Mouse (Mus musculus) urinary bladder, postnatal 36 days (tissue): ENCODE results near the gene Bfsp1.

Experiments
- DNase-seq, 2 experiments: peaks; one replicate each; pipeline ENCODE4 v3.0.0; 2022; ENCODE audit warnings: low spot score in 2 of 2, mixed read lengths in 1 of 2

The Bfsp1 gene

GRCm38 (mm10) chr2:143862484-143863231, at the start of gene Bfsp1:
Bfsp1 (minus strand) TSS chr2:143863173.
- DNase-seq, result peak; percentile 23 to 57

GRCm38 (mm10) chr2:143912199-143912598, 49.2 kb upstream of the Bfsp1 start:
- DNase-seq, result no peak

GRCm38 (mm10) chr2:143909230-143909629, 46.3 kb upstream of the Bfsp1 start:
- DNase-seq, result no peak

GRCm38 (mm10) chr2:143904896-143905295, 41.9 kb upstream of the Bfsp1 start:
- DNase-seq, result no peak

DNA sequence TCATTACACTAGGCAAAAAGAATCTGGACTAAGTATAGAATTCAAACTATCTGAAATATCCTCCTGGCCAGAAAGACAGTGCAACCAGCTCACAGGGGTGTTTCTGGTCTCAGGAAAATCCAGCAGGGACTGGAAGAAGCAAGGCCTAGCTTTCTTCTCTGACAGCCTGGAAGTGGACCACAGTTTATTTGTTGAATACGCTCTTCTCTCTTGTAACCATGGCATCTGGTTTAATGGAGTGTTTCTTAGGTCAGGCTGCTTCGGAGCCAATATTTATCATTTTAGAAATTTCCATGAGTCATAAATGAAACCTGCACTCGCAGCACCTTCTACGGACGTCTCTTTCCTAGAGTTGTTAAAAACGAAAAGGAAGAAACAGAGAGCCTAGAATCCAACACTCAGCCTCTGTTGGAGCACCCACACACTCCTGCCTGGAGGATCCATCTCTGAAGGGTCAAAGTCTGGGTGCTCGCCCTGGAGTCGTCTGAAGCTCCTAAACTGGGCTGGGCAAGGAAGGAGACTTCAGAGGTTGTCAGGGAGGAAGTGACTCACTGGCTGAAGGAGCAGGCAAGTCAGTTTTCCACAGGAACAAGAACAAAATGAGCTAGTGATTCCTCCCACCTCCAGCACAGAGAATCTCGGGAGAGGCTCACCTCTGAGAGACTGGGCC, 40.5 kb upstream of the Bfsp1 start:
- DNase-seq, result peak in 1 of 2 experiments; percentile 37

DNA sequence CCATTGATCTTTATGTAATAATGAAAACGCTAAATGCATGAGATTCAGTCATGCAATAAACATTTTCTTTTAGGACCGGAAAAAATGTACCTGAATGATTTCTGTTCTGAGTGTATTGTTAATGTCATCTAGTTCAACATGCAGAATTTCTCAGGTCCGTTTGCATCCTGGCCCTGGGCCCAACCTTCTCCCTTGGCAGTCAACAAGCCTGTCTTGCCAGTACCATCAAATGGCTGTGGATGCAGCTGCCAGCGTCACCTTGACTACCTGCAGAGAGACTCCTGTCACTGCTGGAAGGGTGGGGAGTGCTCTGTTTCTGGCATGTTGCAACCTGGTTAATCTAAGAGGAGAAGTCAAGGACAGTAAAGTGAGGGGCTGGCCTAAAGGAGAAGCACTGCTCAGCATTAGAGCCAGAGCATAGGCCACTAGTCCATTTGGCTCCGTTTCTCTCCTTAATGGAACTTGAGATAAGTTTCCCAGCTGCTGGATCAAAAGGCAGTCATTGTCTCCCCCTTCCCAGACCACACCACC, 37.9 kb upstream of the Bfsp1 start:
- DNase-seq, result no peak

GRCm38 (mm10) chr2:143899470-143900220, 36.7 kb upstream of the Bfsp1 start:
- no peak for DNase-seq

DNA sequence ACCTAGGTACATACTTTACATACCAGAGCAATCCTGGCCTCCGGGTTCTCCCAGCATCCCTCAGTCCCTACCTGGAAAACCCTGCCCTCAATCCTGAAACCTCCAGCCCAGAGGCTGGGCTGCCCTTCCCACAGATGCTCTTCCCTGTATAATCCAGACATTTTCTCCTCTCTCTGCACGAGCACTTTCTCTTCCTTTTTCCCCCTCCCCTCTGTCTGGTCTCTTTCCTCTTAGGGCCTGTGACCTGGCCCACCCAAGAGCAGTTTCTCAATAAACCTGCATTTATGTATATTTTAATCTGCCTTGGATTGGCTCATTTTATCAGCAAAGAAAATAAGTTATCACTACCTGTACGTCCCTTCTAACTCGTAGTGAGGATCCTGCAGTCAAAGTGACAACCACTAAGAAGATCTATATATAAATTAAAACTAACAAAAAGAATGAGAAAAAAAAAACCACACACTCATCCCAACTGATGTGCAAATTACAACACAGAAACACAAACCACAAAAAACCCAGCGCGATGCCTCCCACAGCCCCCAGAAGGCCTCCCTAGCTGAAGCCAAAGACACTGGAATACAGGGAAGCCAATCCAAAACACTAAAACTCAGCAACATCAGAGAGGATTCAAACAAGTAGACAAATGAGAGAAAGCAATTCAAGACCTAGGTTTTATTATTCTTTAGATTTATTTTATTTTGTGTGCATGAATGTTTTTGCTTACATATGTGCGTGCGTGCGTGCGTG, 28.5 kb upstream of the Bfsp1 start:
- DNase-seq, result no peak

- peak; percentile 66 to 71 for DNase-seq
These were observed 27.0 kb upstream of the Bfsp1 start for GRCm38 (mm10) chr2:143889860-143890433.

GRCm38 (mm10) chr2:143889131-143889859, 26.3 kb upstream of the Bfsp1 start:
- DNase-seq, result no peak

GRCm38 (mm10) chr2:143882606-143883288, 19.8 kb upstream of the Bfsp1 start:
- no peak for DNase-seq

- DNase-seq, result no peak
These were observed 19.0 kb upstream of the Bfsp1 start for GRCm38 (mm10) chr2:143882002-143882401.

GRCm38 (mm10) chr2:143879311-143879710, 16.3 kb upstream of the Bfsp1 start:
- no peak for DNase-seq

GRCm38 (mm10) chr2:143876929-143877632, 14.1 kb upstream of the Bfsp1 start:
- no peak for DNase-seq

DNA sequence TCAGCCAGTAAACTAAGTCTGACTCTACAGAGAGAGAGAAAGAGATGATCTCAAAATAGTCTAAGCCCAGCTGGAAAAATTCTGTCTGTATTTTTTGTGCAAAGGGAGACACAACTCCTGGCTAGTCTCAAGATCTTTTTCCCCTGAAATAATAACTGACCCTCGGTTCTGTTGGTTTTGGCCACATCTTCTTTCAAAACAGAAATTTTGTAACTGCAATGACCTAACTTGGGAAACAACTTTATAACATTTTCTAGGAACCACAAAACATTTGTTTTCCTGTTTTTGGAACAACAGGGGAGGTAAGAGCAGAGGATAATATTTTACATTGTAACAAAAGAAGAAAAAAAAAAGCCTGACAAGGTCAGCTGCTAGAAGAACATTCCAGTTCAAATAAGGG, 13.1 kb upstream of the Bfsp1 start:
- no peak for DNase-seq

DNA sequence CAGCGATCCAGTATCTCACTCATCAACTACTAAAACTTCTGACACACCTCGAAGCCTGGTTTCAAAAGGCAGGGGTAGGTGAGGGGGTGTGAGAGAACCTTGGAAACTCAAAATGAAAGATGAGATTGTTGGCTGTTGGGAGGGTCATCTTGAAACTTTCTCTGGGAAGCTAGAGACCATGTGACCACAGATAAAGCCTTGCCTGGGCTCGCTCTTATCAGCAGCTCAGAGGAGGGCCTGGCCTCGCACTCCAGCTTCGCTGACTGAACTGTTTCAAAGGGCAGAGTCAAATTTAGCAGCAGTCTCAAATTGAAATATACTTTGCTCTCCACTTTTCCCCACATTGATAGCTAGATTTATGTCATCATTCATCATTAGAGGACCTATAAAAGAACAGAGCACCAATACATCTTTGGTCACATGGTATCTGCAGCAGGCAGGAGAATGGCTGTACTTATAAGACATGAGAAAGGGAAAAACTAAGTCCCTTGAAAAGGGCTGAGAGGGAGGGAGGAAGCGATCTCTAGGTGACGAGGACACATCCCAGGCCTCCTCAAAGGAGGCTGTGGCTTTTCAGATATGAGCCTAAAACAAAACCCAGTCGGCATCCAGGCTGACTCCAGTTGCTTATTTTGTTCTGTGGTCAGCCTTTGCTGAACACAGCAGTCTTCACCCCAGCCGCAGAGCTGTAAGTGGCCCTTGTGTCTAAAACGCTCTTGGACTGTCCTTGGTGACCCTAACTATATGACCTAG, 8.1 kb upstream of the Bfsp1 start:
- DNase-seq, result peak; percentile 46 to 59

- peak; percentile 73 to 81 for DNase-seq
These were observed 4.4 kb upstream of the Bfsp1 start for GRCm38 (mm10) chr2:143867326-143867725.

DNA sequence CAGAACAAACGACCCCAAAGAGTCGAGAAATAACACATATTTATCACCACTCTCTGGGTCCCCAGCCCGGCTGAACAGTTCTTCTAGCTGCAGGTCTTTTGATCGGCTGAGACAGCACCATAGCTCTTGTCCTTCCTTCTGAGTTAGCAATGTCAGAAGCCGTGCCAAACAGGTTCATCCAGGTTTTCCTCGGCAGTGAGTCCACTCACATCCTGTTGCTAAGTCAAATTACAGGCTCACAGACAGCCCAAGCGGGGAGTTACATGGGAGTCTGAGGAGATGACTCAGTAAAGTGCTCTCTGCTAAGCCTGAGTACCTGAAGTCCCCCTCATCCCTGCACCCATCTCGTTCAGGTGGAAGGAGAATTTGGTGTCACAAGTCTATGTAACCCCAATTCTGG, 1.6 kb upstream of the Bfsp1 start:
- peak; percentile 43 to 61 for DNase-seq

- DNase-seq, result no peak
These were observed 3.8 kb downstream of the Bfsp1 start for GRCm38 (mm10) chr2:143859166-143859565.
